Mouse (Mus musculus): Measurements from ENCODE around the gene Pmch.
A peak's percentile ranks its signal among the peaks of the same experiment; 100 is the strongest.

Pmch gene

GRCm38 (mm10) chr10:88090772-88091171, at the start of gene Pmch:
Gene Pmch, plus strand, starts transcription at chr10:88091072.
- DNase-seq = no peak

DNA sequence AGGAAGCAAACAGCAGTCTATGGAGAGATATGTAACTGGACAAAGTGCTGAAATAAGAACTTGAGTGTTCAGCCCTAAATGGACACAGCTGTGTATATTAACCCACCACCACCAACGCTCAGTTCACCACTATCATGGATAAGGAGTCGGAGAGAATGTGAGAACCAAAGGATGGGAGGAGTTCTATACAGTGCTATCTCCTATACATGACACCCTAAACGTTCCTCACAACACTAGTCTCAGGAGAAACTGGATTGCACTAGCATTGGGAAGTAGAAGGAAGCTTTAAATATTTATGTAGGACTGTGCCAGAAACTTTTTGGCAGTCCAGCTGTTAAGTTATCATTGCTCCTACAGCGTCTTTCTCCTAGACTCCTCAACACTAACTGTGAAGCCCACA, 46.6 kb upstream of the Pmch start:
- DNase-seq = no peak

- DNase-seq = no peak
These were observed 44.6 kb upstream of the Pmch start for GRCm38 (mm10) chr10:88046098-88046771.

DNA sequence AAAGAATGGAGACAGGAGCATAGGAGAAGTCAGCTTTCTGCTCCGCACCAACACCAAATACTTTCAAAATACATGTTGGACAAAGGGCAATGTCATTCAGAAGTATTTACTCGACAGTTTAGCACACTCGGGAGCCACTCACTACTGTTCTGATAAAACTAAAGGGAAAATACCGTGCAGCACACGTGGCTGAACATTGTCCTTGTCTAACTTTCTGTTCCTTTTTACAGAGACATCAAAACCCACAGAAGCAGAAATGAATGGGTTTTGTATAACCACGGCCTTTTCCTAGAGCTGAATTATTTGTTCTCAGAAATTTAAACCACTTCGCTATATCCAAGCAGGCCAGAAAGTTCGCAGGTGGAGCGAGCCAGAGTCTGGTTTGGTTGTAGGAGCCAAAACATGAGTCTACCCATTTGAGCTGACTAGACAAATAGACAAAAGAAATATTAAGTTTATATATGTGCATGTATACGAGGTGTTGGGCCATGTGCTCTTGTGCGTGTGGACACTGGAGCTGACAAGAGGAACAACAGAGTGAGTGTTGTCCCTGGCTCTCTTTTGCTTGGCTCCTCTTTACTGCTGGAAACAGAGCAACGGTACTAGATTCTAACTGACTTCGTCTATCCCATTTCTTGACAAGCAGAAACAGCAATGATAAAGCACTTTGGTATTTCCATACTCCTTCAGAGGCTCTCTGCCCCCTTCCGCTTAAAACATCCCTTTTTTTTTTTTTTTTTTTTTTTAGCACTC, 36.5 kb upstream of the Pmch start:
- no peak for DNase-seq

DNA sequence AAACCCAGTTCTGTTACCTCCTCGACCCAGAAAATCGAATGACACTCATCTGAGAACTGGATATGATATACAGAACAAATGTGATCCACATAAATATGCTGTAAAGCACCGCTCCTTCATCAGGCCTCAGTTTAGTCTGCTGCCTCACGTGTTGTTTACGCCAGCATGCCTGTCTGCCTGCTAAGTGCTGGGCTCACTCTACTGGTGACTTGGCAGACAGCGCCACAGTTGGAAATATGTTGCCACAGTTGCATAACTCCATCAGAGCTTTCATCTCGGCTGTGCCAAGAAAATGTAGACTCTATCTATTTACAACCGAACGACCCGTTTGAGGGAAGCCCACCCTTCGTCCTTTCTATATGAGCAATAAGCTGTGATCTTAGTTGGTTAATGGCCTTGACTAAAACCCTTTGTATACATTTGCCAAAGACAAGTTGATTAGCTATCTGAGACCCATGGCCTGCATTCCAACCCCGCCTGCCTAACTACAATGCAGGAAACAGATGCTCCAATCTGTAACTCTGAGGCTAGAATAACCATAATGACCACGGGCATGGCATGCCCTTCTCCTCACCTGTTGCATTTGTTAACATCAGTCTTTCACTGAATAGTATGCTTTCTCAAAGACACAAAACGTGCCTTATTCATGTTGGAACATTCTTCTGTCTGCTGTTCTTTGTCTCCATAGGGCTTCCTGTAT, 33.8 kb upstream of the Pmch start:
- peak; percentile 32 to 42 for DNase-seq

DNA sequence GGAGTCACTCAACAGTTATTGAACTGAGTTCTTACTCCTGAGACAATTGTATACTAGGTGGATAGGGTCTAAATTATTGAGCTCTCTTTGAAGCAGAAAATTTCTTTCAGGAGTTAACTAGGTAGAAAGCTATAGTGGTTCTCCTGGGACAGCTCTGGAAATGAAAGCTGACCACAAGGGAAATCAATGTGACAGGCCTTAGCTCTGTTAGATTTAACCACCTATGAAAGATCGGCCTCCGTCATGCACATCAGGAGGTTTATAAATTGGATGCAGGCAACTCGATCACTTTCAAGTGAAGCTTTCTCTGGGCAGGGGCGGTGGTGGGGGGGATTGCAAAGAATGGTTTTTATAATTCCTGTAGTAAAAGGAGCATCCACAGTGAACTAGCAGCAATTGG, 27.4 kb upstream of the Pmch start:
- no peak for DNase-seq

- DNase-seq = no peak
These were observed 26.0 kb upstream of the Pmch start for GRCm38 (mm10) chr10:88064872-88065271.

- no peak for DNase-seq
These were observed 23.5 kb upstream of the Pmch start for GRCm38 (mm10) chr10:88067377-88067776.

DNA sequence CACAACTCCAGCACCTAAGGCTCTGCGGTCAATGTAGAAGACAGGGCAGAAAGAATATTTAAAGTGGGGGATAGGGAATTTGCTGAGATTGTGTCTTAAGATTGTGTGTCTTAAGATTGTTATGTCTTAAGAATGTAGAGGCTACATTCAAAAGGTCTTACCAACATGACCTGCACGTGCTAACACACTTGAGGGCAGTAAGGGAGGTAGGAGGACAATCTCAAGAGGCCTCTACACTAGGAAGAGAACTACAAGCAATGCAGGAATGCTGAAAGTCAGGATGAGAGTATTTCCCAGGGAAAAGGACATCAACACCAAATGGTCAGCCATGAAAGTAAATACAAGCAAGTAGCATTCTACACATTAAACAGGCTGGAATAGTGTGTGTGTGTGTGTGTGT, 15.3 kb downstream of the Pmch start:
- no peak for DNase-seq

GRCm38 (mm10) chr10:88113290-88113689, 22.4 kb downstream of the Pmch start:
- no peak for DNase-seq

- DNase-seq = no peak
These were observed 28.8 kb downstream of the Pmch start for GRCm38 (mm10) chr10:88119721-88120120.

DNA sequence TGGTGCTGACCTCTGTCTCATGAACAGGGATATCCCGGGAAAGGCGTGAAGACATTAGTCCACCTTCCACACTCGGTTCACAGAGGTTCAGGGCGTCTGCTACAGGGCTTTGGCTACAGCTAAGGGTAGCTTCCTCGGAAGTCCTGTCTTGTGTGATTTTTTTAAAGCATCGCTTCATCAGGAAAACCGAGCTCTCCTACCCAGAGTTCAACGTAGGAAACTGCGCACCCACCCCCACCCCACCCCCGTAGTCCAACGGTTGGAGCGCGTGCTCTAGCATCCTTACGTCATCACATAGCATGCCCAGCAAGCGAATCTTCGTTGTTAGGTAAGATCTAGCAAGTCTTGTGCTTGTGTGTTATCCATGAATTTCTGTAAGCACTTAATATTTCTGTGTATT, 44.8 kb downstream of the Pmch start:
- no peak for DNase-seq
